Mouse (Mus musculus) midbrain, embryonic 15.5 days (tissue): ENCODE results near the gene Sntg2. TPM values are rescaled to one million over a fixed set of nuclear protein-coding genes. Genes with fewer than 3 reads are reported as not detected.

Experiments
- ATAC-seq: fragments of 200-750 bp; cut with Nextera tagmentation; replicated peaks from 2 replicates; pipeline ENCODE4 v1.8.0; 2017; ENCODE audit warnings: moderate TSS enrichment
- H3K27ac ChIP-seq: fragments of 300-500 bp; sonication (generic); 2 replicates; pipeline ENCODE4 v1.5.1; 2015; ENCODE audit warnings: mild to moderate bottlenecking, inconsistent platforms
- H3K27me3 ChIP-seq: fragments of 300-500 bp; sonication (generic); replicated peaks from 2 replicates; pipeline ENCODE4 v1.6.1; 2015; ENCODE audit warnings: inconsistent platforms
- H3K36me3 ChIP-seq: fragments of 300-500 bp; sonication (generic); replicated peaks from 2 replicates; pipeline ENCODE4 v1.6.1; 2015; ENCODE audit warnings: inconsistent platforms
- H3K4me1 ChIP-seq: fragments of 300-500 bp; sonication (generic); 2 replicates; pipeline ENCODE4 v1.6.1; 2015; ENCODE audit warnings: inconsistent platforms
- H3K4me2 ChIP-seq: fragments of 300-500 bp; sonication (generic); 2 replicates; pipeline ENCODE4 v1.6.1; 2015; ENCODE audit warnings: inconsistent platforms, mild to moderate bottlenecking, moderate library complexity
- H3K4me3 ChIP-seq: fragments of 300-500 bp; sonication (generic); 2 replicates; pipeline ENCODE4 v1.5.1; 2015; ENCODE audit warnings: mild to moderate bottlenecking, inconsistent platforms
- H3K9ac ChIP-seq: fragments of 300-500 bp; sonication (generic); 2 replicates; pipeline ENCODE4 v1.6.1; 2015; ENCODE audit warnings: mild to moderate bottlenecking, inconsistent platforms
- H3K9me3 ChIP-seq: fragments of 300-500 bp; sonication (generic); 2 replicates; pipeline ENCODE4 v1.6.1; 2016; ENCODE audit warnings: inconsistent platforms
- WGBS: fragments of 180-500 bp; shearing (Covaris S2); methylation state at CpG from one replicate; pipeline ENCODE4 v1.1.7; 2015; ENCODE audit warnings: mixed read lengths; 5-methylcytosine and 5-hydroxymethylcytosine counted together
- polyA plus RNA-seq: library from polyadenylated mRNA; unstranded; fragments of >200 nt; fragmentation: Nextera tagmentation; extraction: Ambion mirVana; gene quantifications from 2 replicates; pipeline ENCODE4 v1.2.1, GENCODE M21; 2015

Sntg2 gene
- 5.4 and 5.7 TPM in 2 replicates for polyA plus RNA-seq

DNA sequence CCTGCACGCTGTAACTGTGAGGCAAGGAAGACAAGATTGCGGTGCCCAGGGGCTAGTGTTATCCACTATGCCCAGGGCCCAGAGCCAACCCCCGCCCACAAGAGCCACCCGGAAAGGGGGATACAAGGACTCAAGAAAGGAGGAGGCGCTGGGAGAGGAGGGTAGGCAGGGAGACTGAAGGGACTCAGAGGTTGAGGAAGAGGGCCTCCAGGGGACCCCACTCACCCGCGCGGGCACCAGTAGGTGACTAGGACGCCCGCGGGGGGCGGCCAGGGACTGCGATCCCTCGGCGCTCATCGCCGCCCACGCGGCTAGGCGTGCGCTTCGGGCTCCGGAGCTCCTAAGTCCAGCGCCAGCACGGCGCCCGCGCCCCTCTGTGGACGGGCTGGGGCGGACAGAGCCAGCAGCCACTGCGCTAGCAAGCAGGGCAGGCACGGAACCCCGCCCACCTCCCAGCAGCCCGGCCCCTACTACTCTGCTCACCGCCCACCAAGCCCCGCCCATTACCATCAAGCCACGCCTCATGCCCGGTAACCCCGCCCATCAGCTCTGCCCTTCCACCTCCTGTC, at the start of gene Sntg2:
TSS of gene Sntg2 (minus strand) at position 443 of the 569 bp plus-strand sequence.
- no peak within 1 kb of the TSS for H3K27ac ChIP-seq

DNA sequence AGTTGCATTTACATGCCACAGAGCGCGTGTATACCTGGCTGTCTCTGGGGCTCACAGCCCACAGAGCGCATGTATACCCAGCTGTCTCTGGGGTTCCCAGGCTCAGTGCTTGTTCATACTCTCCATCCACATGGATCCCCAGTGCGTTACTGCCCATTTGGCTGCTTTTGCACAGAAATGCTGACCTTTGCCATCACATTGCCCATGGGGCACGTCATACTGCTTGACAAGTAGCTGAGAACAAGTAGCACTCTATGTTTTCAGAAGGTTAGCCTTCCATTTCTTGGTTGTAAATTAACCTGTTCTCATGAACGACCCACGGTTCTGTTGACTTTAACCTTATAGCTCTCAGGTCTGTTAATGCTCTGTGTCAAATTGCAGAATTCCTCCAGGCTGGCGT, 43.4 kb upstream of the Sntg2 start:
- Histone ChIP-seq H3K36me3 (no peaks in the 10 kb centered on the region), H3K9ac (no peak overlapping the region), H3K27me3 (no peaks in the 10 kb centered on the region), H3K4me1 (no peaks in the 10 kb centered on the region), H3K4me2 (no peak overlapping the region), H3K9me3 (no peaks in the 10 kb centered on the region), H3K4me3 (no peak overlapping the region), H3K27ac (no peak overlapping the region)
- ATAC-seq, result no peak
- WGBS, result 93% methylated on average over 8 of the region's 8 CpGs

More for the DNA sequence above, at the start of gene Sntg2:
- WGBS, result 1% methylated on average over 39 of the region's 39 CpGs
- H3K27me3 ChIP-seq, result no peaks in the 10 kb centered on the region
- peaks cover 6% of the 10 kb centered on the region; the same call in 1 of the 2 replicates for H3K4me1 ChIP-seq
- H3K4me2 ChIP-seq, result peak within 1 kb of the TSS; percentile 86
- peak within 1 kb of the TSS; percentile 54 for H3K9ac ChIP-seq
- ATAC-seq, result peak; percentile 97
- H3K9me3 ChIP-seq, result no peaks in the 10 kb centered on the region
- H3K36me3 ChIP-seq, result no peaks in the 10 kb centered on the region
- H3K4me3 ChIP-seq, result peak within 1 kb of the TSS; percentile 57

DNA sequence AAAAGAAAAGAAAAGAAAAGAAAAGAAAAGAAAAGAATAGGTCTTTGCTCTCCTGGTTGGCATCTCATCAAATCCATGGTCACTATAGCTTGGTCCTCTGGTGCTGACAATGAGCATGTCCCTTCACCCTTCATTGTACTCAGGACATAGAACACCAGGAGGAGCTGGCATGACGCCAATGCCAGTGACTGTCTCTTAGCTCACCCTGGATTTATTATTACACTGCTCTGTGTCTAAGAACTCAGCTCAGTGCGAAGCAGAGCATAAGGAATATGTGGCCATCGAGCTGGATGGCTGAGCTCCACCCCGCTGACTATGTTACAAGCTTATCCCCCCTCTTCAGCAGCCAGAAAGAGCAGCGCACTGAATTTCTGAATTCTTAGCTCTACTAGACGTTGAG, 42.8 kb upstream of the Sntg2 start:
- ATAC-seq, result no peak
- H3K27ac ChIP-seq, result no peak overlapping the region

DNA sequence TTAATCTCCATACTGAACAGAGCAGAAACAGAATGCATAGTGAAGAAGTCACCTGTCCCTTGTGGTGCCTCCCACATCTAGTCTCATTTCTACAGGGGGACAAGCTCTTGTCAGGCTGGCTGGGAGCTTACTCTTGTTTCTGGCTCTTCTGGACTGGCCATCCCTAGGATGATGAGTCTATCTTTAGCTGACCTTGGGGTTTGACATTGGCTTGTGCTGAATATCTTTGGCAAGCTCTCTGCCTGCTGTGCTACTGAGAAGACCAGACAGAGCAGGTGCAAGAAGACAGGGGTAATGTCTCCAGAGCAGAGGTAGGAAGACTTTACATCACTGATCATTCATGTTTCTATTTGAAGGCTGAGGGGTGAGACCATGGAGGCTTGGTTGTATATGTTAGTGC, 29.5 kb upstream of the Sntg2 start:
- H3K9me3 ChIP-seq, result no peaks in the 10 kb centered on the region
- ATAC-seq, result no peak
- H3K4me2 ChIP-seq, result no peak overlapping the region
- no peaks in the 10 kb centered on the region for H3K4me1 ChIP-seq
- H3K4me3 ChIP-seq, result no peak overlapping the region
- no peak overlapping the region for H3K9ac ChIP-seq
- no peaks in the 10 kb centered on the region for H3K27me3 ChIP-seq
- H3K36me3 ChIP-seq, result no peaks in the 10 kb centered on the region
- H3K27ac ChIP-seq, result no peak overlapping the region

More for the DNA sequence above, 42.8 kb upstream of the Sntg2 start:
- H3K4me1 ChIP-seq, result no peaks in the 10 kb centered on the region
- H3K9me3 ChIP-seq, result no peaks in the 10 kb centered on the region
- H3K4me3 ChIP-seq, result no peak overlapping the region
- no peaks in the 10 kb centered on the region for H3K27me3 ChIP-seq
- WGBS, result 73% methylated on average over 6 of the region's 6 CpGs
- H3K9ac ChIP-seq, result no peak overlapping the region
- H3K36me3 ChIP-seq, result no peaks in the 10 kb centered on the region
- no peak overlapping the region for H3K4me2 ChIP-seq

DNA sequence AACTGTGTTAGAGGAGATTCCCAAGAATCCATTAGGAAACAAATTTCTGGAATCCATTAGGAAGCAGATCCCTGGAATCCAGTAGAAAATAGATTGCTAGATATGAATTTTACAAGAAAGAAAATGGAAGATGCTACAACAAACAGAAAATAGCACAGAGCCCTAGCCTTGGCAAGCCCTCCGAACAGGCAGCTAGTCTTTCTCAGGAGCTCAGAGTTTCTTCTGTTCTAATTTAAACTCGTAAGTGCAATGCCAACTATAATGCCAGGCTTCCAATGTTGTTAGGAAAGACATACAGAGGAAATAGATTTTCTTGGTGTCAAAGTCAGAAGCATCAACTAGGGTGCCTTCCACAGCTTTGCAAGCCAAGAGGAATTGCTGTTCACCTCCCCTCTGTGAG, 27.4 kb upstream of the Sntg2 start:
- no peak overlapping the region for H3K4me3 ChIP-seq
- no peak overlapping the region for H3K4me2 ChIP-seq
- no peaks in the 10 kb centered on the region for H3K4me1 ChIP-seq
- H3K27me3 ChIP-seq, result 0 out of 2 replicates have a peak, but pooled peaks cover 3% of the 10 kb centered on the region
- no peak for ATAC-seq
- no peaks in the 10 kb centered on the region for H3K36me3 ChIP-seq
- H3K9me3 ChIP-seq, result no peaks in the 10 kb centered on the region
- WGBS, result 77% methylated on average over 2 of the region's 2 CpGs
- H3K9ac ChIP-seq, result no peak overlapping the region
- no peak overlapping the region for H3K27ac ChIP-seq

DNA sequence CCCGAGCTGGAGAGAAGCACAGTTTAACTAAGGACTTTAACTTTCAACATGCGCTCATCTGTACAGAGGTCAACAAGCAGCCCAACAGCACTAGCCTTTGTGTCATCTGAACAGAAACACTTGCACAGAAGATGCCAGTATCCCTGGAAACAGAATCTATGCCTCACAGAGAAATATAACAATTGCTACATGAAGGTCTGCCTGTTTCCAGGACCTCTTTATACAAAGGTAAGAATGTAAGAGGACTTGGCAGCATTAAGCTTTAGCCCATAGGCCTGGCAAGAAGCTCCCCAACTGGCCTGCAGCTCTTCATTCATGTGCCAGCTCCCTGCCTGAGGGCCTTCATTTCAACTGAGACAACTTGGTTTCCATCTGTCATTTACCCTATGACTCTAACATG, 26.9 kb upstream of the Sntg2 start:
- Histone ChIP-seq H3K4me3 (no peak overlapping the region), H3K9ac (no peak overlapping the region), H3K4me2 (no peak overlapping the region), H3K36me3 (no peaks in the 10 kb centered on the region), H3K27ac (no peak overlapping the region), H3K4me1 (no peaks in the 10 kb centered on the region), H3K9me3 (no peaks in the 10 kb centered on the region), H3K27me3 (0 out of 2 replicates have a peak, but pooled peaks cover 3% of the 10 kb centered on the region)
- 74% methylated on average over 2 of the region's 2 CpGs for WGBS
- no peak for ATAC-seq

DNA sequence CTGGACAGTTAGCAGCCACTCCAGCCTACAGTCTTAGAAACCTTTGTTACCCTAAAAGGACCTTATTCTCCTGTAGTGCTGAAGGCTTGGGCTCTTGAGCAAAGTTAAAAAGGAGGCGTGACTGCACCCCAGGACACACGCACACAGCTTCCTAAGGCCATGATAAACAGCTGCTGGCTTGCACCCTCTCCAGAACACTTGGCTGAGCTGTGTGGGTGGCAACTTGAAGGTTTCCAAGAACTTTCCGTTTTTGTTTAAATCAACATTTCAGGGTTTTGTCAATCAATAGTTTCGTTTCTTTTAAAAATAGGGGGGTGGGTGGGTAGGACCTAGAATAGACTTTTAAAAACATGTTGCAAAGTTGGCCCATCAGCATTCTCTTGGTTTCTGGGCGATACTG, 882 bp downstream of the Sntg2 start:
- WGBS, result 48% methylated on average over 5 of the region's 5 CpGs

DNA sequence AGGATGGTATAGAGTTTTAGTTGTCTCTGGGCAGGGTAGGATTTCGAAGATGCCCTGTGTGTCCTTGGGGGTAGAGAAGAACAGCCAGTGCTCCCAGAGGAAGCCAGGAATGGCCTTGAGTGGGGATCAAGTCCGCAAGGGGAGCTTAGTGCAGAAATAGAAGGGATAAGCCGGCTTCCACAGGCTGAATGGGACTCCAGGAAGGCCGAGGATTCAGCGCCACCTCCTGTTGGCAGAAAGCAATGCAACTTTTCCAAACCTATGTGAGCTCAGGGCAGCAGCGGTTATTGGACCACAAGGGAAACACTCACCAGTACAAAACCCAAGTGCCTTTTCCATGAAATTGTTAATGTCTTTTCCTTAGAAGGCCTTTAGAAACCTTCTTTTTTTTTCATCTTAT, 3.4 kb downstream of the Sntg2 start:
- Histone ChIP-seq H3K4me2 (no peak overlapping the region), H3K9me3 (no peaks in the 10 kb centered on the region), H3K36me3 (no peaks in the 10 kb centered on the region), H3K4me3 (no peak overlapping the region), H3K4me1 (peaks cover 6% of the 10 kb centered on the region; the same call in 1 of the 2 replicates), H3K27me3 (no peaks in the 10 kb centered on the region), H3K27ac (no peak overlapping the region), H3K9ac (no peak overlapping the region)
- ATAC-seq, result peak; percentile 57
- 7% methylated on average over 6 of the region's 6 CpGs for WGBS

More for the DNA sequence above, 882 bp downstream of the Sntg2 start:
- Histone ChIP-seq H3K4me3 (peak overlapping the region; percentile 57), H3K27ac (no peak overlapping the region), H3K9me3 (no peaks in the 10 kb centered on the region), H3K4me2 (peak overlapping the region; percentile 86), H3K4me1 (peaks cover 6% of the 10 kb centered on the region; the same call in 1 of the 2 replicates), H3K27me3 (no peaks in the 10 kb centered on the region), H3K36me3 (no peaks in the 10 kb centered on the region), H3K9ac (no peak overlapping the region)
- ATAC-seq, result no peak

DNA sequence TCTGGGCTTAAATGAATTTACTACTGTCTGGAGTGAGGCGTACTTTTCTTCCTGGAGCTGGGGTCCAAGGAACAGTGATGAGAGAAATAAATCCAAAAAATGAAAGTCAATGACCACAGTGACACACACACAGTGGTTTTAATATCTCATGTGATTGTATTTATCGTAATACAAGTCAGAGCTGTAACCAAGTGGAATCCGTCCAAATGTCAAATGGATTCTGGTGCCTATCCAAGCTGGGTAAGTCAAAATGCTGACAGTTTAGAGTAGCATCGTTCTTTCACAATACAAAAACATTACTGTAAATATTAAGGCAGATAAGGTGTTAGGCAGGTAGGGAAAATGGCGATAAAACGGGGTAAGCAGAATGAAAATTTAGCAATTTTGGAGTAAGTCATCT, 4.0 kb downstream of the Sntg2 start:
- no peaks in the 10 kb centered on the region for H3K27me3 ChIP-seq
- 85% methylated on average over 6 of the region's 6 CpGs for WGBS
- no peak overlapping the region for H3K9ac ChIP-seq
- no peaks in the 10 kb centered on the region for H3K9me3 ChIP-seq
- no peak overlapping the region for H3K4me2 ChIP-seq
- ATAC-seq, result no peak
- H3K4me1 ChIP-seq, result peaks cover 6% of the 10 kb centered on the region; the same call in 1 of the 2 replicates
- no peak overlapping the region for H3K4me3 ChIP-seq
- no peak overlapping the region for H3K27ac ChIP-seq
- no peaks in the 10 kb centered on the region for H3K36me3 ChIP-seq

DNA sequence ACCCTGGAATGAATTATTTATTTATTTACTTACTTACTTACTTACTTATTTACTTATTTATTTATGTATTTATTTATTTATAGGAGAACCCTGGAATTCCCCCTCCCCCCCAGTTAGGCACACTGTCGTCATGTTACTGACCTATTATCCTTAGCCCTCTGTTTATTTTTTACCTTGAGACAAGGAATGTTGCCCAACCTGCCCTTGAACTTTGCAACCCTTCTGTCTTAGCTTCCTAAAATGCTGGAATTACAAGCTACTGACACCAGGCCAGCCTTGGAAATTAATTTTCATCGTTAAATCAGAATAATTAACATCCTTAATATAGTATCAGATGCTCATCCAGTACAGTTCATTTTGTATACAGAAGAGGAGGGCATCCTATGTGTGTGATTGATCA, 10.9 kb downstream of the Sntg2 start:
- Histone ChIP-seq H3K9ac (no peak overlapping the region), H3K4me3 (no peak overlapping the region), H3K4me1 (no peaks in the 10 kb centered on the region), H3K27me3 (no peaks in the 10 kb centered on the region), H3K36me3 (no peaks in the 10 kb centered on the region), H3K4me2 (no peak overlapping the region), H3K9me3 (no peaks in the 10 kb centered on the region), H3K27ac (no peak overlapping the region)
- ATAC-seq, result no peak
- 83% methylated on average over 2 of the region's 2 CpGs for WGBS

DNA sequence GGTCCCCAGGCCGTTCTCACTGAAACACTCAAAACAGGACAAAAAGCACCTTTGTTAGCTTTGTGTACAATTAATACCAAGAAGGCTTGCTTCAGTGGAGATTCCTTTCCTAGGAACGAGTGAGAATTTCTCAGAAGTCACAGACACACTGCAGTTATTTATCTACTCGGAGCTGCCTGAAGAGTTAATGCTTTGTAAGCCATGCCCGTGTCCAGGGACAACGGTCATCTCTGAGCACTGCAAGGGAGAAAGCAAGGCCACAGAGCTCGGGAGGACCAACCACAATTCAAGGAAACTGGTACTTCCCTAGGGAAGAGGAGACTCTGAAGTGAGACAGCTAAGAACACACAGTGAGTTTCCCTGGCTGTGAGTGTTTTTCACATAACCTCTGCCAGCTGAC, 15.5 kb downstream of the Sntg2 start:
- no peak overlapping the region for H3K27ac ChIP-seq
- no peak overlapping the region for H3K9ac ChIP-seq
- WGBS, result 51% methylated on average over 6 of the region's 6 CpGs
- no peaks in the 10 kb centered on the region for H3K4me1 ChIP-seq
- no peak overlapping the region for H3K4me3 ChIP-seq
- H3K27me3 ChIP-seq, result no peaks in the 10 kb centered on the region
- H3K9me3 ChIP-seq, result no peaks in the 10 kb centered on the region
- H3K4me2 ChIP-seq, result no peak overlapping the region
- ATAC-seq, result no peak
- no peaks in the 10 kb centered on the region for H3K36me3 ChIP-seq

DNA sequence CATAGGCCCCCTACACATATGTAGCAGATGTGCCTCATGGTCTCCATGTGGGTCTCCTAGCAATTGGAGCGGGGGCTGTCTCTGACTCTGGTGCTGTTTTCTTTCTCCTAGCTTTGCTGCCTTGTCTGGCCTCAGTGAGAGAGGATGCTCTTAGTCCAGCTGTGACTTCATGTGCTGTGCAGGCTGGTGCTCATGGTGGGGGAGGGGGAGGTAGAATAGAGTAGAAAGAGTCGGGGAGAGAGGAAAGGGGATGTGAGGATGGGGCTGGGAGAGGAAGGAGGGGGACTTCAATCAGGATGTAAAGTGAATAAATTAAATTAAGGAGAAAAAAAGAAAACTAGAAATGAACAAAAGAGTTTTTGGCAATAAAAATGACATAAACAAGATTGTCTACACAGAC, 20.8 kb downstream of the Sntg2 start:
- 65% methylated on average over 2 of the region's 2 CpGs for WGBS
- no peaks in the 10 kb centered on the region for H3K4me1 ChIP-seq

DNA sequence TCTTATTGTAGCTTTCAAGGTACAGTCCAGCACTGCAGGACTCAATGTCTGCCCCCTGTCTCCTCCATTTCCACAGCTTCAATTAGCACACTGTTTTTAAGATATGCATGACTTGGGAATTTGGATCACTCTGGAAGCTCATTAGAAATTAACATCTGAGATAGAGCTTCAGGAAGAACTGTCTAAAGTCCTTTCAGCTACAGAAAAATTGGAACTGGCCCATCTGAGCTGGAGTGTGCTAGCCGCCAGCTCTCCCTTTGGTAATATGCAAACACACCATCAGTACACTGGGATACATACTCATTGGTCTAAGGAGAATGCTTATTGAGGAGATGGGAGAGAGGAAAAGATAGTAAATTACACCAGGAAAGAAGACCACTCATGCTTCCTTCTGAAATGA, 25.1 kb downstream of the Sntg2 start:
- Histone ChIP-seq H3K4me1 (no peaks in the 10 kb centered on the region), H3K9me3 (no peaks in the 10 kb centered on the region), H3K4me2 (no peak overlapping the region), H3K27me3 (no peaks in the 10 kb centered on the region), H3K36me3 (no peaks in the 10 kb centered on the region), H3K27ac (no peak overlapping the region), H3K4me3 (no peak overlapping the region), H3K9ac (no peak overlapping the region)
- WGBS, result 67% methylated on average over 1 of the region's 1 CpGs
- ATAC-seq, result no peak

More for the DNA sequence above, 20.8 kb downstream of the Sntg2 start:
- Histone ChIP-seq H3K36me3 (no peaks in the 10 kb centered on the region), H3K4me3 (no peak overlapping the region), H3K27ac (no peak overlapping the region), H3K4me2 (no peak overlapping the region), H3K27me3 (no peaks in the 10 kb centered on the region), H3K9me3 (no peaks in the 10 kb centered on the region), H3K9ac (no peak overlapping the region)
- ATAC-seq, result 0 out of 2 replicates have a peak, but pooled peaks have one; percentile 33
